Mouse (Mus musculus): ENCODE data around the gene Mmp19.

Mmp19 gene

GRCm38 (mm10) chr10:128790398-128791124, at the start of gene Mmp19:
Gene Mmp19, plus strand, starts transcription at chr10:128790910.
- no peak for TF ChIP-seq GATA4 (IDR thresholded peaks at IDR 0.05; ENCODE audit: insufficient replicate concordance, low read length)

GRCm38 (mm10) chr10:128742616-128743015, 48.1 kb upstream of the Mmp19 start:
- no peak for TF ChIP-seq GATA4 (IDR thresholded peaks at IDR 0.05; ENCODE audit: insufficient replicate concordance, low read length)

GRCm38 (mm10) chr10:128743235-128743634, 47.5 kb upstream of the Mmp19 start:
- no peak for TF ChIP-seq GATA4 (IDR thresholded peaks at IDR 0.05; ENCODE audit: insufficient replicate concordance, low read length)

- no peak for TF ChIP-seq GATA4 (IDR thresholded peaks at IDR 0.05; ENCODE audit: insufficient replicate concordance, low read length)
Measured at GRCm38 (mm10) chr10:128743791-128744191, 46.9 kb upstream of the Mmp19 start.

- no peak for TF ChIP-seq GATA4 (IDR thresholded peaks at IDR 0.05; ENCODE audit: insufficient replicate concordance, low read length)
Measured at GRCm38 (mm10) chr10:128744211-128744610, 46.5 kb upstream of the Mmp19 start.

GRCm38 (mm10) chr10:128744680-128745601, 45.8 kb upstream of the Mmp19 start, which contains the start of gene Dgka:
Gene Dgka, minus strand, starts transcription at chr10:128744855.
- no peak for TF ChIP-seq GATA4 (IDR thresholded peaks at IDR 0.05; ENCODE audit: insufficient replicate concordance, low read length)

GRCm38 (mm10) chr10:128745946-128746613, 44.6 kb upstream of the Mmp19 start:
- TF ChIP-seq GATA4 (IDR thresholded peaks at IDR 0.05; ENCODE audit: insufficient replicate concordance, low read length), result no peak

GRCm38 (mm10) chr10:128746972-128747645, 43.6 kb upstream of the Mmp19 start:
- no peak for TF ChIP-seq GATA4 (IDR thresholded peaks at IDR 0.05; ENCODE audit: insufficient replicate concordance, low read length)

GRCm38 (mm10) chr10:128747646-128748251, 43.0 kb upstream of the Mmp19 start, which contains the start of gene Pym1:
Gene Pym1, plus strand, starts transcription at chr10:128747889.
- no peak; the same call in 1 of the 2 replicates for TF ChIP-seq GATA4 (IDR thresholded peaks at IDR 0.05; ENCODE audit: insufficient replicate concordance, low read length)

GRCm38 (mm10) chr10:128748252-128748864, 42.4 kb upstream of the Mmp19 start:
- TF ChIP-seq GATA4 (IDR thresholded peaks at IDR 0.05; ENCODE audit: insufficient replicate concordance, low read length), result no peak

- TF ChIP-seq GATA4 (IDR thresholded peaks at IDR 0.05; ENCODE audit: insufficient replicate concordance, low read length), result no peak
Measured at GRCm38 (mm10) chr10:128772895-128773294, 17.8 kb upstream of the Mmp19 start.

- TF ChIP-seq GATA4 (IDR thresholded peaks at IDR 0.05; ENCODE audit: insufficient replicate concordance, low read length), result no peak
Measured at GRCm38 (mm10) chr10:128773685-128774084, 17.0 kb upstream of the Mmp19 start.

- TF ChIP-seq GATA4 (IDR thresholded peaks at IDR 0.05; ENCODE audit: insufficient replicate concordance, low read length), result no peak
Measured at GRCm38 (mm10) chr10:128778441-128778840, 12.3 kb upstream of the Mmp19 start.

All from liver, adult (tissue).